Mouse (Mus musculus): ENCODE results near the gene Adgrv1. TPM values are rescaled to one million over a fixed set of nuclear protein-coding genes. Genes with fewer than 3 reads are reported as not detected.

Adgrv1 gene
- total and polyA plus RNA-seq, 3 experiments: 0.17 to 0.44 (median 0.27) TPM

GRCm38 (mm10) chr13:81110479-81110878 is 522.5 kb downstream of the Adgrv1 start:
- no peak overlapping the region for H3K4me2 ChIP-seq (ENCODE audit: insufficient read depth, low read depth, poor library complexity, severe bottlenecking)
- no peak for TF ChIP-seq RCOR1 (conservative IDR thresholded peaks at IDR 0.05; ENCODE audit: low read depth, low read length)
- no peak for TF ChIP-seq GABPA (IDR thresholded peaks at IDR 0.05; ENCODE audit: insufficient replicate concordance, low read depth, low read length)
- TF ChIP-seq MXI1 (IDR thresholded peaks at IDR 0.05; ENCODE audit: low read depth, low read length): no peak
- H3K36me3 ChIP-seq (replicated peaks in 1 of 2; ENCODE audit: control insufficient read depth in 1 of 2, insufficient read depth in 1 of 2, low read length in 1 of 2): no peaks in the 10 kb centered on the region
- H3K4me1 ChIP-seq (ENCODE audit: control insufficient read depth in 1 of 2, insufficient read depth in 2 of 2): no peaks in the 10 kb centered on the region
- dilution Hi-C loops (cut with MboI; ENCODE audit: extremely low pct_ligation_motif_present, extremely low pct_unique_long_range_greater_than_20kb, low sequenced_read_pairs): no loop called here
- H3K9me3 ChIP-seq (replicated peaks; ENCODE audit: low read length): no peaks in the 10 kb centered on the region
- no peaks in the 10 kb centered on the region for H3K79me2 ChIP-seq (replicated peaks; ENCODE audit: control insufficient read depth, extremely low read depth, insufficient read depth, poor library complexity, severe bottlenecking)
- H3K27ac ChIP-seq (ENCODE audit: insufficient read depth, low read depth): no peak overlapping the region
- DNase-seq (ENCODE audit: extremely low read depth): no peak
- no peak overlapping the region for H3K4me3 ChIP-seq (replicated peaks in 1 of 3; ENCODE audit: low read depth in 2 of 3, low read length in 2 of 3, poor library complexity in 1 of 3)
- no peak overlapping the region for H3K9ac ChIP-seq (ENCODE audit: insufficient read depth, low read depth)
- no peaks in the 10 kb centered on the region for H3K27me3 ChIP-seq (replicated peaks)
- in situ Hi-C loops (cut with MboI; ENCODE audit: low pct_ligation_motif_present, low pct_unique_long_range_greater_than_20kb, low sequenced_read_pairs): no loop called here

GRCm38 (mm10) chr13:81109676-81110075 is 523.3 kb downstream of the Adgrv1 start:
- Histone ChIP-seq H3K27ac (ENCODE audit: insufficient read depth, low read depth) (no peak overlapping the region), H3K36me3 (replicated peaks in 1 of 2; ENCODE audit: control insufficient read depth in 1 of 2, insufficient read depth in 1 of 2, low read length in 1 of 2) (no peaks in the 10 kb centered on the region), H3K27me3 (replicated peaks) (no peaks in the 10 kb centered on the region), H3K4me3 (replicated peaks in 1 of 3; ENCODE audit: low read depth in 2 of 3, low read length in 2 of 3, poor library complexity in 1 of 3) (no peak overlapping the region), H3K9me3 (replicated peaks; ENCODE audit: low read length) (no peaks in the 10 kb centered on the region), H3K79me2 (replicated peaks; ENCODE audit: control insufficient read depth, extremely low read depth, insufficient read depth, poor library complexity, severe bottlenecking) (no peaks in the 10 kb centered on the region), H3K4me2 (ENCODE audit: insufficient read depth, low read depth, poor library complexity, severe bottlenecking) (no peak overlapping the region), H3K9ac (ENCODE audit: insufficient read depth, low read depth) (no peak overlapping the region), H3K4me1 (ENCODE audit: control insufficient read depth in 1 of 2, insufficient read depth in 2 of 2) (no peaks in the 10 kb centered on the region)
- in situ Hi-C loops (cut with MboI; ENCODE audit: low pct_ligation_motif_present, low pct_unique_long_range_greater_than_20kb, low sequenced_read_pairs) (no loop called here), dilution Hi-C loops (cut with MboI; ENCODE audit: extremely low pct_ligation_motif_present, extremely low pct_unique_long_range_greater_than_20kb, low sequenced_read_pairs) (no loop called here)
- no peak for DNase-seq (ENCODE audit: extremely low read depth)
- TF ChIP-seq BHLHE40 (IDR thresholded peaks at IDR 0.05; ENCODE audit: low read depth, low read length): no peak
- TF ChIP-seq MEF2A (IDR thresholded peaks at IDR 0.05; ENCODE audit: borderline replicate concordance, low read depth, low read length): no peak
- TF ChIP-seq PAX5 (IDR thresholded peaks at IDR 0.05; ENCODE audit: low read length): no peak

DNA sequence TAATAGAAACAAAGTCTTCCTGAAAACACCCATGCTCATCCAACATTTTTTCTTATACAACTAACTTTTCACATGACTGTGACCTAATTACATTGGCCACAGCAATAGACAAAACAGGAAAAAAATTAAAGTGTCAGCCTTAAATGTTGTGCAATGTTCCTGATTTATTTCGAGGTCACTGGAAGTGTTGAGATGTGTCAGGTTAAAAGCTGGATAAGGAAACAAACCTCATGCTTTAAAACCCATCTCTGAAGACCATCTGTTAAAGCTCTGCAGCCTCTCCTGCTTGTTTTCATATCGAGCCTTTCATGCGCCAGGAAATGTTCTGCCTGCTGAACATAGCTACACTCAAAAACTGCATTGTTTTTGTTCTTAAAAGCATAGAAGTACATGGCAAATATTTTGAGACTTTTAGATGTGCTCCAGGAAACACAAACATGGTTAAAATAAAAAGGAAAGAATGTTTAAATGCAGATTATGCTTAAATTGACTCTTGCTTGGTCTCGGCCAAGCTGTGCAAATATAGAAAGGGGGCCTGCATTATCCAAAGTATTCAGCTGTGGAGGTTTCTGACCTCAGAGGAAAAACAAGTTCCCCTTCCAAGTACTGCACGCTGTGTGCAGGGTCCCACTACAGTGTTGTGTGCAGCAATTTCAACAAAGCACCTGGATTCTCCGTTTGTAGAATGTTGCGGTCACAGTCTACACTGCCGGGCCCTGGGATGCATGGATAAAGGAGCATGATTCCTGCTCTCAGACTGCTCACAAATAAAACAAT is 524.2 kb downstream of the Adgrv1 start:
- dilution Hi-C loops (cut with MboI; ENCODE audit: extremely low pct_ligation_motif_present, extremely low pct_unique_long_range_greater_than_20kb, low sequenced_read_pairs): no loop called here
- DNase-seq (ENCODE audit: extremely low read depth): no peak
- Histone ChIP-seq H3K4me1 (ENCODE audit: control insufficient read depth in 1 of 2, insufficient read depth in 2 of 2) (no peaks in the 10 kb centered on the region), H3K9ac (ENCODE audit: insufficient read depth, low read depth) (no peak overlapping the region), H3K9me3 (replicated peaks; ENCODE audit: low read length) (no peaks in the 10 kb centered on the region), H3K79me2 (replicated peaks; ENCODE audit: control insufficient read depth, extremely low read depth, insufficient read depth, poor library complexity, severe bottlenecking) (no peaks in the 10 kb centered on the region), H3K36me3 (replicated peaks in 1 of 2; ENCODE audit: control insufficient read depth in 1 of 2, insufficient read depth in 1 of 2, low read length in 1 of 2) (no peaks in the 10 kb centered on the region), H3K4me2 (ENCODE audit: insufficient read depth, low read depth, poor library complexity, severe bottlenecking) (no peak overlapping the region), H3K4me3 (replicated peaks in 1 of 3; ENCODE audit: low read depth in 2 of 3, low read length in 2 of 3, poor library complexity in 1 of 3) (no peak overlapping the region), H3K27me3 (replicated peaks) (no peaks in the 10 kb centered on the region), H3K27ac (ENCODE audit: insufficient read depth, low read depth) (no peak overlapping the region)
- in situ Hi-C loops (cut with MboI; ENCODE audit: low pct_ligation_motif_present, low pct_unique_long_range_greater_than_20kb, low sequenced_read_pairs): no loop called here
- TF ChIP-seq SMC3 (IDR thresholded peaks at IDR 0.05; ENCODE audit: low read depth, low read length) (no peak), MXI1 (IDR thresholded peaks at IDR 0.05; ENCODE audit: low read depth, low read length) (no peak), CTCF (conservative IDR thresholded peaks at IDR 0.05 in 1 of 2, IDR thresholded peaks at IDR 0.05 in 1 of 2; ENCODE audit: low read depth in 2 of 2, low read length in 2 of 2) (no peak), E2F4 (IDR thresholded peaks at IDR 0.05; ENCODE audit: insufficient replicate concordance, low read depth, low read length) (no peak), POLR2AphosphoS2 (IDR thresholded peaks at IDR 0.05; ENCODE audit: low read depth, low read length) (no peak), MYC (IDR thresholded peaks at IDR 0.05; ENCODE audit: low read depth, low read length) (no peak), TCF12 (IDR thresholded peaks at IDR 0.05; ENCODE audit: low read depth, low read length) (no peak), KAT2A (IDR thresholded peaks at IDR 0.05; ENCODE audit: insufficient replicate concordance, low read length) (no peak), ELF1 (IDR thresholded peaks at IDR 0.05; ENCODE audit: low read depth, low read length) (no peak), MAX (IDR thresholded peaks at IDR 0.05; ENCODE audit: low read length) (no peak), PAX5 (IDR thresholded peaks at IDR 0.05; ENCODE audit: low read length) (no peak), USF2 (conservative IDR thresholded peaks at IDR 0.05; ENCODE audit: low read depth, low read length) (no peak), NELFE (IDR thresholded peaks at IDR 0.05; ENCODE audit: low read depth, low read length) (no peak), HCFC1 (IDR thresholded peaks at IDR 0.05; ENCODE audit: low read depth, low read length) (no peak), RAD21 (IDR thresholded peaks at IDR 0.05; ENCODE audit: low read depth, low read length) (no peak)

Data from CH12.LX (cell line).